Mouse (Mus musculus) heart, adult 9 months (tissue): ENCODE results near the gene Msi1.
"Not testable (repeated sequence)": the region's sequence is repeated elsewhere in the genome, so short reads cannot be mapped to it uniquely, and the experiment has no call there.

Source experiments
- DNase-seq, 2 experiments: peaks; one replicate each; pipeline ENCODE4 v3.0.0; 2022; ENCODE audit warnings: low spot score in 2 of 2

Msi1 gene

DNA sequence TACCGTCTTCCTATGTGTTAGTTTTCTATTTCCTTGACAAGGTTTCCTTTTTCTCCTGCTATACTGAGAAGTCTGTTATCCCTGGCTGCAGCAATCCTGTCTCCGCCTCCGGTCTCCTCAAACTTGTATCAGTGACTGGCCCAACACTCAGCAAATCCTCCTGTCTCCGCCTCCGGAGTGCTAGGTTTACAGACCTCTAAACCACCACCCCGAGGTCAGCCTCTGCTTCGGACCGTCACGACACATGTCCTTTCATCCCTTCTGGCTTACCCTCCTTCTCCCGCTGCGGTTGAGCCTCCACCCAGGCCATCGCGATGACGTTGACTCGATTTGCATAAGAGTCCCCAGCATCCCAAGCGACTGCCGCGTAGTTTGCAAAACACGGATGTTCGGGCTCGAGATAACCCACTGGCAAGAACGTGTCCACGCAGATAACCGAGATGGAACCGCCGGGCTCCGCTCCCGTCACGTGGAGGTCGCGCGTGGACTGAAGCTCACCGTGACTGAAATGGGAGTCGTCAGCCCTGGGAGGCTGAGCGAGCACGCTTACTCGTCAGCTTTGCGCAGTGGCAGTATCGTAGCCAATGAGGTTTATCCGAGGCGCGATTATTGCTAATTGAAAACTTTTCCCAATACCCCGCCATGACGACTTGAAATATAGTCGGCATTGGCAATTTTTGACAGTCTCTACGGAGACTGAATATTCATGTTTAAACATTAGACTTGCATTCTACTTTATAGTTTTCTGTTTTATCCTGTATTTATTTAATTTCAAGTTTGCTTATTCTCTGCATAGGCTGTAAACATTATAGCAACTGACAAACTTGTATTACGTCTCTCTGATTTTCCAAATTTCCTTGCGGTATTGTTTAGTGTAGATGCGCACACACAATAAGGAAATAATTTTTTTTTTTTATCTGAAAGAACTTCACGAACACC lies 60.6 kb downstream of the Msi1 start:
- peak; percentile 90 to 92 for DNase-seq

DNA sequence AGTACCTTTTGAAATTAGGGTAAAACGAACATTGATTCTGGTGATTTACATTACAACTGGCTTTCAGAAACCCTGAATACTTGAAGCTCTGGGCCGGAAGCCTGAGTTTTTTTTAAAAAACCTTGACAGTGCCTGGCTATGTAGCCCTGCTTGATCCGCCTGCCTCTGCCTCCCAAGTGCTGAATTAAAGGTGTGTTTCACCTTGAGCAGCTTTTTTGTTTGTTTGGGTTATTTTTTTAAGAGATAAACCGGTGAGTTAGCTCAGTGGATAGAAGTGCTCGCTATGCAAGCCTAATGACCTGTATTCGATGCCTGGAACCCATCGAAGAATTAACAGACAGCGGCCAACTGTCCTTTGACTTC lies 61.2 kb downstream of the Msi1 start:
- DNase-seq, result no peak

DNA sequence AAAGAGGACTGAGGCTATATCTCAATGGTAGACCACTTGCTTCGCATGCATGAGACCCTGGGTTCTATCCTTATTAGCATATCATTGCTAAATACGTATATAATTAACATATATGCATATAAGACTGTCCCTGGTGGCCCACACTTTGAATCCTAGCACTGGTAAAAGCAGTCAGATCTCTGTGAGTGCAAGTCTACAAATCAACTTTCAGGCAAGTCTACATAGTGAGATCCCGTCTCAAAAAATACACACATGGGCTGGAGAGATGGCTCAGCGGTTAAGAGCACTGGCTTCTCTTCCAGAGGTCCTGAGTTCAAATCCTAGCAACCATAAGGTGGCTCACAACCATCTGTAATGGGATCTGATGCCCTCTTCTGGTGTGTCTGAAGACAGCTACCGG lies 61.7 kb downstream of the Msi1 start:
- DNase-seq, result no peak

DNA sequence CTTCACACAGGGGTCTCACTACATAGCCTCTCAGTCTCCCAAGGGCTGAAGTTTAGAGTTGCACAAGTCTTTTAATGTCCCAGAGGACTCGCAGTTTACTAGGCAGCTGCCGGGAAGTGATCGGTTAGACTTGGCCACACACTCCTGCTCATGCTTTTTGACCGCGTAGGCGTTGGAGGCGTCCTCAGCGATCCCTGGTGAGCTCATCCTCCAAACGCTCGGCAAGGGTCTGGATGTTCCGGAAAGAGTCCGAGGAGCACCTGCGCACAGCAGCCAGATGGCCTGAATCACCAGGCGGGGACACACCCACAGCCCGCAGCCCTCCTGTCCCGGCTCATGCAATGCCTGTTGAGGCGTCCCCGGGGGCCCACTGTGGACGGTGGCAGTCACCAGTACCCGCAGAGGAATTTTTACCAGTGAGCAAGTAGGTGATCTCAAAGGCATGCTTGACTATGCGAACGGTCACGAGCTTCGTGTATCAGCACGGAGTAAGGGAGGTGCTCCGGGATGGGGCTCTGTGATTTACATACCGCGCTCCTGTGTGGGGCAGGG lies 62.4 kb downstream of the Msi1 start:
- peak; percentile 88 to 91 for DNase-seq

DNA sequence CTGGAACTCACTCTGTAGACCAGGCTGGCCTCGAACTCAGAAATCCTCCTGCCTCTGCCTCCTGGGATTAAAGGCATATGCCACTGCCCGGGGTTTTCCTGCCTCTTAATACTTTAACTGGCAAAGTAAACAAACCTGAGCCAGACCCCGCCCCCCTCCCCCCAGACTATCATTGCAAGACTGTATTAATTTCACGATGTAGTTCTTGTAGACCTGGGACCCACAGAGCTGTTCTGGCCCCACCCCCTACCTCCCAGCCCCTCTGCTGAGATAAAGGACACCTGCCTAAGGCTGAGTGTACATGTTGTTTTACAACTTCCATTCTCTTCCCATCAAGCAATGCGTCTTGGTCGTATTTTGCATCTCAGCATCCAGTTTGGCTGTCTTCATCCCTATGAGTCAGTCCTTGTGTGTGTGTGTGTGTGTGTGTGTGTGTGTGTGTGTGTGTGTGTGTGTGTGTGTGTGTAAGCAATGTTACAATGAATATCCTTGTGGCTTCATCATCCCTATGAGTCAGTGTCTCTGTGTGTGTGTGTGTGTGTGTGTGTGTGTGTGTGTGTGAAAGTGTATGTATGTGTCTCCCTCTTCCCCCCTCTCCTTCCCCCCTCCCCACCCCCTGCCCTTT lies 63.4 kb downstream of the Msi1 start:
- no peak for DNase-seq

DNA sequence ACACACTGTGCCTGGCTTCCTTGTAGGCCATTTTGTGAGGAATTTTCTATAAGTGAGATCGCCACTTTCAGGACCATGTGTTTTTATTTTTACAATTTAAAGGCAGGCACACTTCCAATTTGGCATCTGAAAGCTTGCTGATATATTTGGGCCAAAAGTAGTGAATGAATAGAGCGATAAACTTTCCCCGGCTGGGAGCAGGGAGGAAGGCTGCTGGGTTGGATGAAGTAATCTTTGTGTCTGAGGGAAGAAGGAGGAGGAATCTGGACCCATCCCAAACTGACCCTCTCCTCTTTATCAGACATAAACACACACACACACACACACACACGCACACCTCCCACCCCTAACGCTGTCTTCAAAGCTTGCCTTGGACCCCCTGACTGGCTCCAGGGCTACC lies 64.0 kb downstream of the Msi1 start:
- no peak for DNase-seq

DNA sequence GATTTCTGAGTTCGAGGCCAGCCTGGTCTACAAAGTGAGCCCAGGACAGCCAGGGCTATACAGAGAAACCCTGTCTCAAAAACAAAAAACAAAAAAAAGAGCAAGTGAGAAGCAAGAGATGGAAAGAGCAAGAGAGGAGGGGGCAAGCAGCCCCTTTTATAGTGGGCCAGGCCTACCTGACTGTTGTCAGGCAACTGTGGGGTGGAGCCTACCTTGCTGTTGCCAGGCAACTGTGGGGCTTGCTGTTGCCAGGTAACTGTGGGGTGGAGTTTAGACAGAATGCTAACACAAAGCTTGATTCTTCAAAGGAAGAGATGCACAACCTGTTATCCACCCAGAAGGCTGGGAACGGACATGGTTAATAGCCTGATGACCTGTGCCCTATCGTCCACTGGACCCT lies 66.2 kb downstream of the Msi1 start:
- DNase-seq, result not testable (repeated sequence)

DNA sequence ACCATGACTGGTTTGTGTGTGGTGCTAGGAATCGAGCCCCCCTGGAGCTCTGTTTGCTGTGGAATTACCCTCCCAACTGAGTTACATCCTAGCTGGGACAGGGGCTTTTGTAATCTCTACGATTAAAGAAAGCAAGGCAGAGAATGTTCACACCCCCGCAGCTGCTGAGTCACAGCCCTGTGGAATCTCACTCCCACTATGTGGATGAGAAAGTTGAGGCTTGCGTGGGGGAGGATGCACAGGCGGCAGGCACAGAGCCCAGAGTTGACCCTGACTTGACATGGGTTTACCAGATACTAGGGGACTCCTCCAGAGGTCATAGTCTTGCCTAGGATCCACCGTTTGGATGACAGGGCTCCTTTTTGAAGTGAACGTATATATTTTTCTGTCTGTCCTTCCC lies 67.6 kb downstream of the Msi1 start:
- DNase-seq, result no peak

DNA sequence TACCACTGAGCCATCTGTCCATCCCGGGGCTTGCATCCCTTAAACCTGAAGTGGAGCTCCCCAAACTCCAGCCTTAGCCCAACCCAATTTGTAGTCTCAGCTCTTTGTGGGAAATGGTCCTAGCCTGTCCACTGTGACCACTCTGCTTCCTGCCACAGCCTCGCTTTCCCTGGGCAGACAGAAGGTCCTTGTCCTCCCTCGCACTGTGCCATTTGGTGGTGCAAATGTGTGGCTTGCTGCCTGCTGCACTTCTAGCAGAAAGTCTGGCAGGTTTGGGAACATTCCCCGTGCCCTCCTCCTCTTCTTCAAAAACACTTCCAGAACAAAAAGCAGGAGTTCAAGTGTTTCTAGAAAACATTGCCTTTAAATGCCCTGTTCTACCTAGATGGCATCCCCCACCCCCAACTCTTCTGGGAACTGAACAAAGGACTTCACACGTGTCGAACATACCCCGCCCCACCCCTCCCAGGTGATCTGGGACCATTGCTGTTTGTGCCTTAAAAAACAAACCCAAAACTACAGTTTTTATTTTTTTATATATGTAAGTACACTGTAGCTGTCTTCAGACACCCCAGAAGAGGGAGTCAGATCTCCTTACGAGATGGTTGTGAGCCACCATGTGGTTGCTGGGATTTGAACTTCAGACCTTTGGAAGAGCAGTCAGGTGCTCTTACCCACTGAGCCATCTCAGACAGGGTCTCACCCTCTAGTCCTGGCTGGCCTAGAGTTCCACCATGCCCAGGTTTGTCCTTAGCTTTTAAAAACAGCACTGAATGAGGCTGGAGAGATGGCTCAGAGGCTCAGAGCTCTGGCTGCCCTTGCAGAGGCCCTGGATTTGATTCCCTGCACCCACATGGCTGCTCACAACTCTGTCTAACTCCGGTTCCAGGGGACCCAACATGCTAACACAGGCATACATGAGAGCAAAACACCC lies 69.2 kb downstream of the Msi1 start:
- no peak for DNase-seq

DNA sequence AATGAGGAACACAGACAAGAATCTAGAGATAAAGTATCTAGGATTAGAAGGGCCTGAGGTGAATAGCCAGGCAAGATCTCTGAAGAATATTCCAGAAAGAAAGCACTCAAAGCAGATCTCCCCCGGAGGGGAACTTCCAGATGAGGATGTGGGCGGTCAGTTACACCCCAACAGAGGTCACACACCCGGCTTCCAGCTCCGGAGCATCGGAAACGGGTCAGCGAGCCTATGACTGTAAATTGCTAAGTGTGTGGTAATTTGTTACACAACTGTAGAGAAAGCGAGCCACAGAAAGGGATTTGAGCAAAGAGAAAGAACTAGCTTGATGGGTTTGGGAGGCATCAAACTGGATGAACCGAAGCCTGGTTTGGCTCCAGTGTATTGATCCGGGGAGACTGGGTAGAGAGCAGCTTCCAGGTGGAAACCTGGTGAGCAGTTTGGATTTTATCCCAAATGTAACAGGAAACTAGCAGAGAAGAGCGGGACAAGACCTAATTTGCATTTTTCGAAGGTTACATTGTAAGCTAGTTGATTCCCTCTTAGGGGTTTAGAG lies 71.1 kb downstream of the Msi1 start:
- DNase-seq, result peak; percentile 49 to 68

DNA sequence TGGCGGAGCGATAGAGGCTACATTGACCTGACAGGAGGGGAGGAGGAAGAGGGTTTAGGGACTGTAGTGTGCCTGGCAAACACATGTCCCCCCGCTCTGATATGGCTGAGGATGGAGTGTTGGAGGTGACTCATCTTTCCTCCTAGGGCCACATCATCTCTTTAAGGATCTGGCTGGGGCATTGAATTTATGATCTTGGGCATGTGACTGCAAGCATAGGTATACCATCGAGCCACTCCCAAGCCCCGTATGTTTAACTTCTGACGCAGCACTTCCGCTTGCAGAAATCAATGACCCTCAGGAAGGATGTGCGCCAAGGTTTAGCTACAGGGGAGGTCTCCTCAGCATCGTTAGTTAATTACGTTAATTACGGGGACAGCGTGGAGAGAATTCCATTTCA lies 73.6 kb downstream of the Msi1 start:
- no peak for DNase-seq
